Mouse (Mus musculus) neural tube, embryonic 10.5 days (tissue): ENCODE results near the gene Fsd2.

Experiments
- DNase-seq: peaks from one replicate; pipeline ENCODE4 v3.0.0-alpha.2; 2017; ENCODE audit warnings: low spot score; ENCODE audit errors: extremely low spot score

The Fsd2 gene

DNA sequence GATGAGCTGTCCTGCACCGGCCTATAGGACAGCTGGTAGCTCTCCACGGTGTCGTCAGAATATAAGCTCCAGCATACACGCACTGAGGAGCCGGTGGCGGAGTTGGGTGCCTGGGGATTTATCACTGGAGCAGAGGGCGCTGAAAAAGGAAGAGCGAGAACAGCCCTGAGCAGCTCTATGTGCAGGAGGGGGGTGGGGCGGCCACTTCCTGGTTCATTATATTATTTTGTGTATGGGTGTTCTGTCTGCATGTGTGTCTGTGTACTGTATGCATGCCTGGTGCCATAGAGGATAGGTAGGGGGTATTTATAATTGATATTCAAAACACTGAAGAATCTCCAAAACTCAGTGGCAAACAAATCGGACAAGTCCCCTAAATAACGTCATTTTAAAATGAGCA is 17.9 kb downstream of the Fsd2 start:
- no peak for DNase-seq

DNA sequence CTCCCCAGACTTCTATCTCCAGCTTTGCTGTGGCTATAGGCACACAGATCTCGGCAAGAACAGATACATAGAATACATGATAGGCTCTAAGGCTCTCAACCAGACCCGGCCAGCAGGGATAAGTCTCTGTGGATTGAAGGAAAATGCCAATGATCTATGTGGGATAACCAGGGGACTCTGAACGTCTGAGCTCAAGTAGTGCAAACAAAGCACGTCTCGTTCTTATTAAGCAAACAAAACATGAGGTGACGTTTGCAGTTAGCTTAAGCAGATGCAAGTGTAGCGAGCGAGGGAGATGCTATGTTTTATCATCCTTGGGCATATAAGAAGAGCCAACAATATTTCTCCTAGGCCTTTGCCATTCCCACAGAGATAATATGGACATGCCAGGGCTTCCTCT is 23.8 kb downstream of the Fsd2 start:
- DNase-seq: no peak

- no peak for DNase-seq
Observed at GRCm38 (mm10) chr7:81541924-81542524, 24.7 kb downstream of the Fsd2 start.

GRCm38 (mm10) chr7:81540999-81541398 is 25.7 kb downstream of the Fsd2 start:
- DNase-seq: no peak

GRCm38 (mm10) chr7:81539565-81539964 is 27.2 kb downstream of the Fsd2 start:
- DNase-seq: no peak

DNA sequence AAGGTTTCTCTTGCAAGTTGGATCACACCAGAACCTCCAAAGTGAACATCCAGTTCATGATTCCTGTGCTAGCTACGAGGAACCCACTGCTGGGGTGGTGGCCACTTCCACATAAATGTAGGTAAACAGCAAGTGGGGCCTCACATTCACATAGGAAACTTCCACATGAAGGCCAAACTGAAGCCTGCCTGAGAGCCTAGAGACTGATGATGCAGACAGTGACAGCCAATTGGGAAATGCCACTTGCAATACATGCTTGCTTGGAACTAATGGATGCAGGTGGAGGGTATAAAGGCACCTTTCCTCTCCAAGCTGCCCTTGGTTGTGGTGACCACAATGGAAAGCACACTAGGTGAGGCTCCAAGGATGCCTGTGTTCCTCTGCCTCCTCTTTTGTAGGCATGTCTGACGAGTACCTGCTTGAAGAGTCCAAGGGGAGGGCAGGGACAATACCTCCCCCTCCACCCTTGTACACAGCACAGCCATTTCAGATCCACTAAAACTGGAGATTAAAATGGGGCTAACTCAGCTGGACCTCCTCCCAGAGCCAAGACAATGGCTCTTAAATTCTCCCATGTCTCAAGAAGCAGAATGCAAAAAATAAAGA is 28.6 kb downstream of the Fsd2 start:
- no peak for DNase-seq

DNA sequence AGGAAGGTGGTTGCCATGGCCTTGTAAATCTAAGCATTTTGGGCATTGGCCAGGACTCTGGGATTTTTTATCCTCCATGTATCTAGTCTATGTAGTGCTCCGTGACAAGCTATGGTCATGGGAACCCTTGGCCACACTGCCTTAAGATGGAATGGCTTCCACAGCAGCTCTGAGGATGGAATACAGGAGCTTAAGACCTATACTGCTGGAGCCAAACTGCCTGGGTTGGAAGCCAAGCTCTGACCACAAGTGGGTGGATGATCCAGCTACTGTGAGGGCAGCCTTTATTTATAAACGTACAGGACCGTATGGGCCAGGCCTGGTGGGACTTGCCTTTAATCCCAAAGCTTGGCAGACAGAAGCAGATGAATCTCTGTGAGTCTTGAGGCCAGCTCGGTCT is 30.3 kb downstream of the Fsd2 start:
- DNase-seq: no peak

DNA sequence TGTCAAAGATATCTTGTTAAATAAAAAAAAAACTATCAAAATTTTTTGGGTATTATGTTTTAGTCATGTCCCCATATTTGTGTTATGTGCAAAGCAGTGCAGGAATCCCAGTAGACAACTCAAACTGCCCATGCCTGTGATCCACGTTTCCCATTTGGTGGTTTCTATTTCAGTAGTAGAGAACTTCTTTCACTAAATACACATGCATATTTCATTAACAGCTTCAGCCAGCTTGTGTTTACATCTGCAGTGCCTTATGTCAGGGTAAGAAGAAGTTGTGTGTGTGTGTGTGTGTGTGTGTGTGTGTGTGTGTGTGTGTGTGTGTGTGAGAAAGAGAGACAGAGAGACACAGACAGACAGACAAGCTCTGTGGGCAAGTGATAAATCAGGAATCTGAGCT is 35.3 kb downstream of the Fsd2 start:
- DNase-seq: no peak

GRCm38 (mm10) chr7:81528918-81529317 is 37.8 kb downstream of the Fsd2 start:
- DNase-seq: no peak

DNA sequence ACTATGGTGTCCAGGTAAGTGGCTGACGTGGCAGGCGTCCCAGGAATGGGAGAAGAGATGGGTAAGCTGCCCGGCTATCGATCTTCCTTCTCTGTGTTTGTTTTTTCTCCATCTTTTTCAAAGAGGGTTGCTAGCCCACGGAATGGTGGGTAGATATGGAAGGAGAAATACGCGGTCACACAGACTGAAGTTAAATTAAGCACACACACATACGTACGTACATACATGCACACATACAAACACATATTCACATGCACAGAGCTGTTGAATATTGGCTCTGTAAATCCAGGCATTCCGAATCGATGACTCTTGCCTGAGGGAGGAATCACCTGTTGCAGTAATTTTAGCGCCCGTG is 43.1 kb downstream of the Fsd2 start:
- no peak for DNase-seq

DNA sequence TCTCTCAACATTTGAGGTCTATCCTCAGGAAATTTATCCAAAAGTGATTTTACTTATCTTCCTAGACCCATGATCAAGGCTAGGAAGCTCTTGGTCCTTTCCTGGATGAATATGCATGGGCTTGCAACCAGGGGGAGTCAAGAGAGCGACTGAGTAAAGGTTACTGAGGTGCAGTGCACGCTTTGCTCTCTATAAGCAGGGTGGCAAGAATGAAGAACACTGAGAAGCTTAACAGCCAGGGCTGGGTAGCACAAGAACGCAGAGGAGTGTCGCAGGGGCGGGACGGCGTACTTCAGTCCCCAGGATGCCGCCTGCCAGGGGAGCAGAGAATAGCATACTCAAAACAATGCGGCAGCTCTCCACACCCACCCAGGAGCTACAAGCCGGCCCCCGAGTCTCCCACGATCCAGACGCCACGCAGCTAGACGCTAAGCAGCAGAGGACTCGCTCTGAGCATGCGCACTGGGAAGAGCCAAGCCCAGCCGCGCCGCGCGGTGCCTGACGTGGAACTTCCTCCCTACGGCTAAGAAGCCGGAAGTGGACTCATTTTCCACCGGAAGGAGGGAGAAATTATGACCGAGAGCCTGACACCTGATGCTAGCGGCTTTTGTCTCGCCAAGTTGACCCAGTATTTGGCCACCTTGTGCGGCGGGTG is 43.6 kb downstream of the Fsd2 start:
- peak; percentile 97 for DNase-seq

- no peak for DNase-seq
Observed at GRCm38 (mm10) chr7:81516154-81517030, 50.4 kb downstream of the Fsd2 start.

- no peak for DNase-seq
Observed at GRCm38 (mm10) chr7:81514906-81515590, 51.7 kb downstream of the Fsd2 start.

DNA sequence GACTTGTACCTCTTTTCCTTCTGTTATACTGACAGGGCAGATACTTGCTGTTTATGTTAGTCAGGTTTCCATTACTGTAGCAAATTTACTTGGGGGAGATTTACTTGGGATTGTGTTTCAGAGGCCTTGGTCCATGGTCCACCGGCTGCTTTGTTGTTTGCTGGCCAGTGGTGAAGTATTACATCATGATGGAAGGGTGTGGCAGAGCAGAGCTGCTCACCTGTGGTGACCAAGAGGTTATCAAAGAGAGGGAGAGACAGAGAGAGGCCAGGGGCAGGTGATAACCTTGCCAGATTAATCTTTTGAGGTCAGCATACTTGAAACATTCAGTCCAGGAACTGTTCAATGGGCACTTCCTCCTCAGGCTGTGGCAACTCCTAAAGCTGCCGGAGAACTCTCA is 65.7 kb downstream of the Fsd2 start:
- no peak for DNase-seq

GRCm38 (mm10) chr7:81498181-81498580 is 68.6 kb downstream of the Fsd2 start, which contains the start of gene BC048679:
Gene BC048679 (minus strand): TSS chr7:81498281.
- DNase-seq: no peak

- DNase-seq: peak; percentile 47
Observed at GRCm38 (mm10) chr7:81497171-81497570, 69.6 kb downstream of the Fsd2 start.

GRCm38 (mm10) chr7:81493331-81494021 is 73.3 kb downstream of the Fsd2 start, which contains the start of gene Ap3b2:
Gene Ap3b2 (minus strand): TSS chr7:81493925.
- peak; percentile 85 for DNase-seq

DNA sequence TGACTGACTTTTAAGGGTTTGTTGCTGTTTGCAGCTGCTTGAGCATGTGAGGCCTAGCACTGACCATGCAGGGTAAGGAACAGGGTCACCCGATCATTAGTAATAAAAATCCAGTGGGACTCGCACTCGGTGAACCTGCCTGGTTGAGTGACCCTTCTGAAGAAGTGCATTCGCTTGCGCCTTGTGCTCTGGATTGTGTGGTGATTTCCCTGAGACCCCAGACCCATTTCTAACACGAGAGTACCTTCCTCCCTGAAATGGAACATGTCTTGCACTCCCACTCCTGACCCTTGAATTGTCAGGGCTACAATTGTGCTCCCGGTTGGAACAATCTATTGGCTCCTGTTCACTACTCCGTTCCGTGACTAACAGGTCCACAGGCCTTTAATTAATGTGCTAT is 74.1 kb downstream of the Fsd2 start:
- DNase-seq: no peak

GRCm38 (mm10) chr7:81489649-81490048 is 77.1 kb downstream of the Fsd2 start:
- peak; percentile 28 for DNase-seq
